Mouse (Mus musculus): ENCODE measurements around the gene Zfp867.

The Zfp867 gene

GRCm38 (mm10) chr11:59458973-59459372, 13.3 kb downstream of the Zfp867 start:
- DNase-seq (ENCODE audit: low spot score in 2 of 2): peak; percentile 59 to 61

- peak in 1 of 2 experiments; percentile 53 for DNase-seq (ENCODE audit: low spot score in 2 of 2)
Measured at GRCm38 (mm10) chr11:59456891-59457290, 15.4 kb downstream of the Zfp867 start.

GRCm38 (mm10) chr11:59456346-59456745, 15.9 kb downstream of the Zfp867 start:
- DNase-seq (ENCODE audit: low spot score in 2 of 2): peak in 1 of 2 experiments; percentile 36

GRCm38 (mm10) chr11:59451086-59451485, 21.2 kb downstream of the Zfp867 start, which contains the start of gene Snap47:
Snap47 (minus strand) TSS chr11:59451186.
- no peak for DNase-seq (ENCODE audit: low spot score in 2 of 2)

GRCm38 (mm10) chr11:59450230-59450771, 22.0 kb downstream of the Zfp867 start:
- peak in 1 of 2 experiments; percentile 57 for DNase-seq (ENCODE audit: low spot score in 2 of 2)

GRCm38 (mm10) chr11:59449741-59450229, 22.5 kb downstream of the Zfp867 start, which contains the start of gene Jmjd4:
Jmjd4 (plus strand) TSS chr11:59450045.
- peak; percentile 88 for DNase-seq (ENCODE audit: low spot score in 2 of 2)

- no peak for DNase-seq (ENCODE audit: low spot score in 2 of 2)
Measured at GRCm38 (mm10) chr11:59443102-59443501, 29.2 kb downstream of the Zfp867 start.

GRCm38 (mm10) chr11:59437954-59438353, 34.3 kb downstream of the Zfp867 start:
- DNase-seq (ENCODE audit: low spot score in 2 of 2): no peak

GRCm38 (mm10) chr11:59432261-59432660, 40.0 kb downstream of the Zfp867 start:
- DNase-seq (ENCODE audit: low spot score in 2 of 2): no peak

GRCm38 (mm10) chr11:59429959-59430358, 42.3 kb downstream of the Zfp867 start:
- no peak for DNase-seq (ENCODE audit: low spot score in 2 of 2)

GRCm38 (mm10) chr11:59428057-59428660, 44.1 kb downstream of the Zfp867 start:
- DNase-seq (ENCODE audit: low spot score in 2 of 2): no peak

GRCm38 (mm10) chr11:59425671-59426101, 46.6 kb downstream of the Zfp867 start:
- peak in 1 of 2 experiments; percentile 42 for DNase-seq (ENCODE audit: low spot score in 2 of 2)

- DNase-seq (ENCODE audit: low spot score in 2 of 2): no peak
Measured at GRCm38 (mm10) chr11:59423010-59423588, 49.2 kb downstream of the Zfp867 start.

- no peak for DNase-seq (ENCODE audit: low spot score in 2 of 2)
Measured at GRCm38 (mm10) chr11:59421967-59422366, 50.3 kb downstream of the Zfp867 start.

- DNase-seq (ENCODE audit: low spot score in 2 of 2): no peak
Measured at GRCm38 (mm10) chr11:59421436-59421835, 50.8 kb downstream of the Zfp867 start.

GRCm38 (mm10) chr11:59418708-59419107, 53.6 kb downstream of the Zfp867 start:
- no peak for DNase-seq (ENCODE audit: low spot score in 2 of 2)

GRCm38 (mm10) chr11:59412999-59413863, 59.0 kb downstream of the Zfp867 start:
- DNase-seq (ENCODE audit: low spot score in 2 of 2): no peak

GRCm38 (mm10) chr11:59412058-59412457, 60.2 kb downstream of the Zfp867 start:
- DNase-seq (ENCODE audit: low spot score in 2 of 2): no peak
